Comparison of ENCODE assay signal across 14 mouse cellular contexts in the genomic region with DNA sequence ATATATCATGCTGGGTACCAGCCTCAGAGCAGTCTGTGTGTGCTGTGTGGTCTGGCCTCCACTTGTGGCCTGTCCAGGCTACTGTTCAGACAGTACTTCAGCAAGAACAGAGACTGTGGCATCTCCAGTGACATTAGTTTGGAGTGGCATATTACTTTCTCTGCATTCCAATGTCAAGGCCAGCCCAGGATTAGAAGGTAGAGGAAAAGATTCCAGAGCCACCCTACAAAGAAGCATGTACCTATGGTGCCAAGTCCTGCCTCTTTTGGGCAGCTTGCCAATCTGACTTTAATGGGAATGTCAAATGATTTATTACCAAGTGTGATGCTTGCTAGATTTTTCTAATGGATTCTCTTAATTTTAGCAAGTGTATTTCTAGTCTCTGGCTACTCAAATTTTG. TPM values are rescaled to one million over a fixed set of nuclear protein-coding genes. Genes with fewer than 3 reads are reported as not detected.
DNase-seq lines count a peak whose midpoint lies in the region; ATAC-seq and TF ChIP-seq lines count a peak whose summit lies in the region.
"Had no signal": no experiment of that assay in that cellular context is flagged by ENCODE, and none has a peak within 500 bp of the region (broad histone marks: within the 10 kb centered on the region; RNA-seq: fewer than 3 reads in every experiment).

No protein-coding gene starts in this region.

- peaks cover 12% of the 10 kb centered on the region for H3K4me1 ChIP-seq in hindbrain, embryonic 13.5 days (replicated peaks)
- H3K4me1 ChIP-seq in hindbrain, embryonic 10.5 days (replicated peaks) = no peaks in the 10 kb centered on the region
- no peaks in the 10 kb centered on the region for H3K4me1 ChIP-seq in hindbrain, postnatal 0 days (ENCODE audit: insufficient read depth, low read length)
- H3K4me1 ChIP-seq: heart, embryonic 12.5 days had no signal

- no peak for ATAC-seq in hindbrain, embryonic 13.5 days (ENCODE audit: low FRiP score)
- no peak for ATAC-seq in hindbrain, postnatal 0 days

- no peak overlapping the region for H3K4me3 ChIP-seq in hindbrain, embryonic 13.5 days
- H3K4me3 ChIP-seq in hindbrain, embryonic 10.5 days = no peak overlapping the region
- no peak overlapping the region for H3K4me3 ChIP-seq in hindbrain, postnatal 0 days (ENCODE audit: low read length)
- H3K4me3 ChIP-seq: heart, embryonic 12.5 days had no signal

- H3K9ac ChIP-seq in hindbrain, embryonic 13.5 days = no peak overlapping the region
- H3K9ac ChIP-seq in hindbrain, postnatal 0 days (replicated peaks; ENCODE audit: low read length) = no peak overlapping the region
- H3K9ac ChIP-seq: heart, embryonic 12.5 days had no signal

- peak; percentile 47 to 79 for DNase-seq in adrenal gland, adult (ENCODE audit: inconsistent age in 2 of 2, low spot score in 1 of 2)
- no peak for DNase-seq in adrenal gland, postnatal 4 days (ENCODE audit: low spot score in 2 of 2)
- DNase-seq in hindbrain, embryonic 10.5 days (ENCODE audit: low spot score) = no peak
- peak; percentile 25 for DNase-seq in 3134 (ENCODE audit: extremely low read depth, insufficient read length, low spot score)
- peak; percentile 51 for DNase-seq in hindbrain, postnatal 0 days (ENCODE audit: low spot score)
- no peak for DNase-seq in spleen, postnatal 14 days (ENCODE audit: low spot score in 2 of 2)
- no peak for DNase-seq in layer of hippocampus, adult 9-10 months (ENCODE audit: low spot score)
- DNase-seq: cerebellum, postnatal 25 days; layer of hippocampus, adult 9-11 months; lung, postnatal 4 days had no signal

- H3K27me3 ChIP-seq in hindbrain, embryonic 13.5 days = no peaks in the 10 kb centered on the region
- no peaks in the 10 kb centered on the region for H3K27me3 ChIP-seq in hindbrain, embryonic 10.5 days (ENCODE audit: insufficient read depth, poor library complexity, severe bottlenecking)
- H3K27me3 ChIP-seq in hindbrain, postnatal 0 days (ENCODE audit: insufficient read depth, low read length) = no peaks in the 10 kb centered on the region

- H3K36me3 ChIP-seq in hindbrain, embryonic 13.5 days = no peaks in the 10 kb centered on the region
- no peaks in the 10 kb centered on the region for H3K36me3 ChIP-seq in hindbrain, embryonic 10.5 days
- H3K36me3 ChIP-seq in hindbrain, postnatal 0 days (ENCODE audit: insufficient read depth, low read length) = no peaks in the 10 kb centered on the region
- H3K36me3 ChIP-seq: G1E; heart, embryonic 12.5 days had no signal

- no peak for TF ChIP-seq CTCF in hindbrain, postnatal 0 days (IDR thresholded peaks at IDR 0.05; ENCODE audit: low read depth)

- 0 out of 2 replicates have a peak, but pooled peaks cover 3% of the 10 kb centered on the region for H3K9me3 ChIP-seq in hindbrain, embryonic 13.5 days
- no peaks in the 10 kb centered on the region for H3K9me3 ChIP-seq in hindbrain, embryonic 10.5 days
- H3K9me3 ChIP-seq in hindbrain, postnatal 0 days (ENCODE audit: low read length) = no peaks in the 10 kb centered on the region
- H3K9me3 ChIP-seq: heart, embryonic 12.5 days had no signal

- H3K27ac ChIP-seq in hindbrain, embryonic 13.5 days = peak overlapping the region; percentile 30; the same call in 1 of the 2 replicates
- H3K27ac ChIP-seq in hindbrain, embryonic 10.5 days = no peak overlapping the region
- H3K27ac ChIP-seq in hindbrain, postnatal 0 days = no peak overlapping the region

- H3K4me2 ChIP-seq in hindbrain, embryonic 13.5 days = no peak overlapping the region
- H3K4me2 ChIP-seq in hindbrain, postnatal 0 days (ENCODE audit: low read depth, low read length) = no peak overlapping the region
- H3K4me2 ChIP-seq: heart, embryonic 12.5 days had no signal

RNA-seq across cellular contexts. Expression of gene Nps, which starts 54.6 kb away (rescaled TPM):
- 1 to 10 TPM in 1 of 2 experiments, under 1 TPM in 1; 0.62 to 1.2 TPM for total RNA-seq in adrenal gland, postnatal 4 days (2021)
- not detected in 2 replicates for polyA plus RNA-seq in hindbrain, embryonic 13.5 days (2015; fragmentation: Nextera tagmentation; extraction: Ambion mirVana)
- not detected in 2 replicates for polyA plus RNA-seq in hindbrain, embryonic 10.5 days (2016; fragmentation: Nextera tagmentation; extraction: Ambion mirVana)
- total RNA-seq in hindbrain, postnatal 0 days (2014; rRNA removed) = not detected in 2 replicates
- polyA plus RNA-seq in hindbrain, postnatal 0 days (2015; fragmentation: Nextera tagmentation; extraction: Ambion mirVana) = 1.3 and 2.2 TPM in 2 replicates
- polyA plus RNA-seq: G1E; heart, embryonic 12.5 days; limb, embryonic 11.5 days had no signal

Comparison
In these comparisons a context has a peak if more than half of its experiments do, and no peak if none do; other contexts are left out.
1. DNase-seq: peak in adrenal gland, adult (2 of 2), 3134 (single experiment) and hindbrain, postnatal 0 days (single experiment); none in adrenal gland, postnatal 4 days (0 of 2), hindbrain, embryonic 10.5 days (single experiment), spleen, postnatal 14 days (0 of 2) and layer of hippocampus, adult 9-10 months (single experiment).